Mouse (Mus musculus): ENCODE data around the gene Clec4d. TPM values are rescaled to one million over a fixed set of nuclear protein-coding genes. Genes with fewer than 3 reads are reported as not detected.

Clec4d gene
- 0.41 and 0.43 TPM in 2 replicates for polyA plus RNA-seq (2012)

DNA sequence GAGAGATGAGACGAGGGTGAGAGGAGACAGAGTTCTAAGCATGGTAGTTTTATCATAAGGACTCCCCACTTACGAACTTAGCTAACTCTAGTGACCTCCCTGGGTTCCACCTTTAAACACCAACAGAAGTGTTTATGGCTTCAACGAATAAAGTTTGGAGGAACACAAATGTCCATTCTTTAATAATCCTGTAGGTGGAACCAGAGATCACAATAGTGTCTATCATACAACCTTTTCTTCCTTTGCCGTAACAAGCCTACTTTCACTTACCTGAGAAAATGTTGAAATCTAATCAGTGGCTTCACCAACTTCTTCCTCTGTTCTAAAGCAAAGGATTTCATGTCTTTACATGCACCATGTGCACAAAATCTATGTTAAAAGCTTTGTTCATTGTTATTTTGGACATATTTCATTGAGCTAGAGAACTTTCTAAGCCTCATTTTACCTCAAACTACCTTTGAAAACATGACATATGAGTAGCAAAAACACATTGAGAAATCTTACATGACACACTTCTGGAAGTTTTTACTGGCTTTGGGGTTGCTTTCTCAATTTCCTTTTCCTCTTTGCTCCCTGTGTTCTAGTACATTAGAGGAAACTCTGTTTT is at the start of gene Clec4d:
Clec4d (plus strand) TSS at position 557 of the 607 bp plus-strand sequence.

DNA sequence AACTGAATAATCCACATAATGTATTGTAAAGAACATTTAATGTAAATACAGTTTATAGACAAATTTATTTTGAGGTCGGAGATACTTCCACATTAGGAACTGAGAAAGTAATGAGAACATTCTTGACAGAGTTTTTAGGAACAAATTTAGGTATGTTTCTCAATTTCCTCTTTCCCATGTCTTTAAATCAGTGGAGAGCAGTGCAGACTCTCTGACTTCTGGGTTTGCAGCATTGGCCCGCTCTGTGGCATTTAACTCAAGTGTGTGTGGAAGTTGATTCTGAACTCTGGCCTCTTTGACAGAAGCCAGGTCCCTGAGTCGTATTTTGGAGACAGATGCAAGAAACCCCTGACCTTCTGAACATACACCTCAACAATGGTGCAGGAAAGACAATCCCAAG is 32.3 kb upstream of the Clec4d start, which contains the start of gene Clec4n:
Clec4n (plus strand) TSS at position 200 of the 400 bp plus-strand sequence.

DNA sequence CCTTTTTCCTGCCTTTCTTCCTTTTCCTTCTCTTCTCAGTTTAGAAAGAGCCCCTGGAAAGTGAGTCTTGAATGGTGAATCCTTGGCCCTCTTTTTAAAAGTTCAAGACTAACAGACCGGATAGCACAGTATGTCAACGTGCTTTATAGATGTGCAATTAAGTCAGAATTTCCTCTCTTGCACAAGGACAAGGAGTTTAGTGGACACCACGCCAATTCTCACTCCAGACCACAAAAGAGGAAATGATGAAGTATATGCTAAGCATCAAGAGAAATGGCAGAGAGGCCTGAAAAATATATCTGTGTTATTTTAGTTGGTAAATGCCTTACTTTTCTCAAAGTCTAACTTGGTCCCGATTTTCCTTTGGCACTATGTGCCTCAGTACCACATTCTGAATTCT is 27.8 kb downstream of the Clec4d start, which contains the start of gene Clec4e:
Clec4e (minus strand) TSS at position 118 of the 400 bp plus-strand sequence.

DNA sequence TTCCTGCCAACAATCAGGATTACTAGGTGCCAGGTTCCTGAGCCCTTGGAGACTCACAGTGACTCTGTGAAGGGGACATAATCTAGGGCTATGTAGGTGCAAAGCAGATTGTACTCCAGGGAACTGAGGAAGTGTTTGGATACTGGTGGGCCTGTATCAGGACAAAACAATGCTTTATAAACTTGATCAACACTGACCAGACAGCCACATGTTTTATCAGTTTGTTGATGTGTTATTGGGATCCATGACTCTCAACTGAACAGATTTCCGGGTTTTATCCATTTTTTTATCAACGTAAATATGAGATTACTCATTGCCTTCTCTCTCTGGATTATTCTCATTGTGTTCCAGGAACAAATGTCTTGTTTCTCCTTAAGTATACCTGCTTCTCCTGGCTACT is 46.1 kb downstream of the Clec4d start, which contains the start of gene Vmn2r19:
Vmn2r19 (plus strand) TSS at position 301 of the 400 bp plus-strand sequence.

Other genes with a start within 250 kb of the Clec4d start
- 0.14 TPM in 1 of 2 replicates, not detected in the other for gene Clec4b1, start 212.1 kb upstream of the Clec4d start, polyA plus RNA-seq (2012)
- 5.6 and 7.1 TPM in 2 replicates for gene Clec4a2, start 155.7 kb upstream of the Clec4d start, polyA plus RNA-seq (2012)
- gene Clec4b2, start 89.2 kb upstream of the Clec4d start, polyA plus RNA-seq (2012) = 0.16 and 0.21 TPM in 2 replicates
- 0.09 TPM in 1 of 2 replicates, not detected in the other for gene Clec4n, start 32.3 kb upstream of the Clec4d start, polyA plus RNA-seq (2012)
- gene Clec4e, start 27.8 kb downstream of the Clec4d start, polyA plus RNA-seq (2012) = 0.65 and 1.3 TPM in 2 replicates
- not detected in 2 replicates for gene Vmn2r19, start 46.2 kb downstream of the Clec4d start, polyA plus RNA-seq (2012)
- not detected in 2 replicates for gene Vmn2r20, start 156.0 kb downstream of the Clec4d start, polyA plus RNA-seq (2012)